Mouse (Mus musculus) kidney, adult 2 months (tissue): ENCODE data around the gene Mctp2.

ENCODE experiments used
- CTCF ChIP-seq: fragments of 200-500 bp; conservative IDR thresholded peaks from 2 replicates; pipeline ENCODE4 v1.5.1; 2011; ENCODE audit warnings: low read depth, mild to moderate bottlenecking, control low read depth, low read length, moderate library complexity, mixed read lengths; ENCODE audit not compliant: insufficient read depth, insufficient read length
- POLR2A ChIP-seq: fragments of 200-500 bp; IDR thresholded peaks from one replicate; pipeline ENCODE4 v1.6.1; 2011; ENCODE audit warnings: low read depth, low read length, control low read depth

DNA sequence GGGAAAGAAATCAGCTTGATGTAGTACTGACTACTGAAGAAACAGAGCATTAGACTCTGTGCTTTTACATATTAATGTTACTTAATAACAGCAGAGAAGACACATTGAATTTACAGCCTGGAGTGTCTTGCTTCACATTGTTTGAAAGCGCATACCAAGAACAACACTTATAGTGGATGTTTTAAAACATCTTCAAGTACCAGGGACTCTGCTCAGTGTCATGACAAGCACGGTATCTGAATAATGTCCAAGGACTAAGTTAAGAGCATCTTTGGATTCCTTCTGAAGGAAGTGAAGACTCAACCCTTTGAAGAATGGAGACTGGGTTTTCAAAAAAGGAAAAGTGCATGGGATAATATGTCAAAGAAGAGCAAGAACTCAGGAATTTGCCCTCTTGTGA is 191.3 kb downstream of the Mctp2 start:
- TF ChIP-seq CTCF, result no peak
- TF ChIP-seq POLR2A, result no peak
